Mouse (Mus musculus): ENCODE measurements around the gene 4931429L15Rik.
A peak's percentile ranks its signal among the peaks of the same experiment; 100 is the strongest.

DNA sequence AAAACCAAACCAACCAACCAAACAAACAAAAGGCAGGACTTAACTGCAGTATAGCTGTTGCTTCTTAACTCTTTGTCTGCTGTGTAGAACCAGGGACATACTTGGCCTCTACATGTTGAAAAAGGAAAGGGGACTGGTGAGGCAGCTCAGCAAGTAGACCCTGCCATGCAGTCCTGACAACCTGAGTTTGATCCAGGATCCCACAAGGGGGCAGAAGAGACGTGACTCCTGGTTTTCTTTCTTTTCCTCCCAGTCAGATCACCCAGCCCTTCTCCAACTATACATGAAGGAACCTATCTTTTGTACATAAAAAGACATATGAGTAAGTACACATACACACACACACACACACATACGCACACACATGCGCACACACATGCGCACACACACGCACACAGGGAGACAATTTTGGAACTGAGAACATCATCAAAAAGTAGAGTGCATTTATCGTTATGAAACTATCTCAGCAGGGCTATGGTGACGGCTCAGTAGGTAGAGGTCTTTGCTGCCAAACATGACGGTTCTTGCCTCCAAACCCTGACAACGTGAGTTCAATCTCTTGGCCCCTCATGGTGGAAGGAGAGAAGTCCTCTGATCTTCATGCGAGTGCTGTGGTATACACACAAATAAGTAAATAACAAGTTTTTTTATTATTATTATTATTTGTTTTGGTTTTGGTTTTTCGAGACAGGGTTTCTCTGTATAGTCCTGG is 7.1 kb upstream of the 4931429L15Rik start:
- TF ChIP-seq POLR2A (IDR thresholded peaks at IDR 0.05; ENCODE audit: insufficient read depth, low read length): no peak
- peak; percentile 17 for TF ChIP-seq CTCF (IDR thresholded peaks at IDR 0.05; ENCODE audit: low read depth, low read length)
- TF ChIP-seq EP300 (IDR thresholded peaks at IDR 0.05; ENCODE audit: insufficient read depth, low read depth, low read length): no peak
